Mouse (Mus musculus) heart, embryonic 12.5 days (tissue): ENCODE results near the gene Esrrb. TPM values are rescaled to one million over a fixed set of nuclear protein-coding genes. Genes with fewer than 3 reads are reported as not detected.

Experiments used
- ATAC-seq: fragments of 200-750 bp; cut with Nextera tagmentation; 2 replicates; pipeline ENCODE4 v1.8.0; 2017; ENCODE audit warnings: moderate TSS enrichment, moderate library complexity; ENCODE audit not compliant: insufficient number of reproducible peaks, low FRiP score
- H3K27ac ChIP-seq: fragments of 300-500 bp; sonication (generic); 2 replicates; pipeline ENCODE4 v1.5.1; 2016; ENCODE audit warnings: mild to moderate bottlenecking, moderate library complexity; ENCODE audit not compliant: poor library complexity, severe bottlenecking
- H3K27me3 ChIP-seq: fragments of 300-500 bp; sonication (generic); replicated peaks from 2 replicates; pipeline ENCODE4 v1.6.1; 2016; ENCODE audit warnings: mild to moderate bottlenecking, moderate library complexity
- H3K36me3 ChIP-seq: fragments of 300-500 bp; sonication (generic); 2 replicates; pipeline ENCODE4 v1.6.1; 2016; ENCODE audit warnings: mild to moderate bottlenecking, moderate library complexity
- H3K4me1 ChIP-seq: fragments of 300-500 bp; sonication (generic); replicated peaks from 2 replicates; pipeline ENCODE4 v1.6.1; 2016; ENCODE audit warnings: mild to moderate bottlenecking
- H3K4me2 ChIP-seq: fragments of 300-500 bp; sonication (generic); 2 replicates; pipeline ENCODE4 v1.6.1; 2016; ENCODE audit warnings: mild to moderate bottlenecking, moderate library complexity
- H3K4me3 ChIP-seq: fragments of 300-500 bp; sonication (generic); 2 replicates; pipeline ENCODE4 v1.5.1; 2016; ENCODE audit warnings: mild to moderate bottlenecking
- H3K9ac ChIP-seq: fragments of 300-500 bp; sonication (generic); 2 replicates; pipeline ENCODE4 v1.6.1; 2016; ENCODE audit warnings: mild to moderate bottlenecking, moderate library complexity
- H3K9me3 ChIP-seq: fragments of 300-500 bp; sonication (generic); replicated peaks from 2 replicates; pipeline ENCODE4 v1.6.1; 2016; ENCODE audit warnings: mild to moderate bottlenecking, moderate library complexity
- WGBS: fragments of 180-500 bp; shearing (Covaris S2); methylation state at CpG from one replicate; pipeline ENCODE4 v1.1.7; 2016; 5-methylcytosine and 5-hydroxymethylcytosine counted together
- polyA plus RNA-seq: library from polyadenylated mRNA; unstranded; fragments of >200 nt; fragmentation: Nextera tagmentation; extraction: Ambion mirVana; gene quantifications from 2 replicates; pipeline ENCODE4 v1.2.1, GENCODE M21; 2016

The Esrrb gene
- polyA plus RNA-seq, 1 experiment from 2014 or later: 3.5 TPM

- Histone ChIP-seq H3K4me3 (no peak overlapping the region), H3K9me3 (no peaks in the 10 kb centered on the region), H3K27me3 (no peaks in the 10 kb centered on the region), H3K27ac (no peak overlapping the region), H3K9ac (no peak overlapping the region), H3K4me1 (peaks cover 3% of the 10 kb centered on the region; the same call in 1 of the 2 replicates), H3K36me3 (no peaks in the 10 kb centered on the region), H3K4me2 (no peak overlapping the region)
- no peak for ATAC-seq
- WGBS: 72% methylated on average over 5 of the region's 5 CpGs
Measured at GRCm38 (mm10) chr12:86565996-86566395, 205.1 kb downstream of the Esrrb start.

Other genes starting within 250 kb of the Esrrb start
- gene Gpatch2l, start 119.3 kb upstream of the Esrrb start, polyA plus RNA-seq: 14.6 and 14.8 TPM in 2 replicates